Comparison of ENCODE assay signal across 22 mouse cellular contexts in the genomic region with DNA sequence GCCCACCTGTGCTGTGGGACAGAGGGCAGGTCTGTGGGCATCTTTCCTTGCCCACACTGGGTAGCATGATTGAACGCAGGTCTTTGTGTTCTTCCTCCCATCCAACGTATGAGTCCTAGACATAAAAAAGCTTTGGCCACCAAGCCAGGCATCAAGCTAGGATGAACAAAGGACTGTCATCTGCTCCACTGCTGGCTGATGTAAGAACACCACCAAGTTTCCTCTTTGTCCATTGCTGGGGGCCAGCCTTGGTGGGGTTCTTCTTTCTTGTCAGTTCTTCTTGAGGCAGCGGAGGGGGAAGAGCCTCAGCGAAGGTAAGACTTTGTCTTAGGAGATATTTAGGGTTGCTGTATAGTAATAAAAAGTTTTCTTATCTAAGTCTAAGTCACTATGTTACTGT. TPM values are rescaled to one million over a fixed set of nuclear protein-coding genes. Genes with fewer than 3 reads are reported as not detected.
DNase-seq lines count a peak whose midpoint lies in the region; ATAC-seq and TF ChIP-seq lines count a peak whose summit lies in the region.
"Had no signal": no experiment of that assay in that cellular context is flagged by ENCODE, and none has a peak within 500 bp of the region (broad histone marks: within the 10 kb centered on the region; RNA-seq: fewer than 3 reads in every experiment).

No protein-coding gene starts in this region.

- peak overlapping the region; percentile 24 for H3K4me2 ChIP-seq in myocyte (ENCODE audit: low read depth)

- H3K9me3 ChIP-seq in heart, embryonic 10.5 days: no peaks in the 10 kb centered on the region
- no peaks in the 10 kb centered on the region for H3K9me3 ChIP-seq in megakaryocyte, embryonic 14.5 days
- H3K9me3 ChIP-seq: G1E had no signal

- no peak overlapping the region for H3K27ac ChIP-seq in heart, embryonic 10.5 days

- no peaks in the 10 kb centered on the region for H3K4me1 ChIP-seq in heart, embryonic 10.5 days
- peaks cover 37% of the 10 kb centered on the region for H3K4me1 ChIP-seq in megakaryocyte, embryonic 14.5 days

- TF ChIP-seq POLR2A in myocyte (IDR thresholded peaks at IDR 0.05; ENCODE audit: insufficient read length, low read depth): no peak

- H3K27me3 ChIP-seq in heart, embryonic 10.5 days (ENCODE audit: insufficient read depth, poor library complexity, severe bottlenecking): peaks cover 20% of the 10 kb centered on the region; the same call in 1 of the 2 replicates
- H3K27me3 ChIP-seq in megakaryocyte, embryonic 14.5 days (replicated peaks): peaks cover 8% of the 10 kb centered on the region
- peaks cover 6% of the 10 kb centered on the region for H3K27me3 ChIP-seq in myocyte (ENCODE audit: control insufficient read depth, insufficient read depth, insufficient read length)
- H3K27me3 ChIP-seq: CH12.LX had no signal

- peak; percentile 76 for DNase-seq in heart, adult 11 months
- DNase-seq in heart, postnatal 14 days: no peak
- peak; percentile 33 for DNase-seq in heart, embryonic 10.5 days (ENCODE audit: low spot score)
- no peak for DNase-seq in heart, postnatal 25 days (ENCODE audit: low spot score)
- DNase-seq: adrenal gland, adult 2 months; adrenal gland, adult 8-10 months; adrenal gland, postnatal 10 days; adrenal gland, postnatal 14 days; adrenal gland, postnatal 25 days; adrenal gland, postnatal 36 days; B cell, adult 2 months; cerebellum, adult 11 months; cerebellum, adult 11-12 months had no signal

- no peak overlapping the region for H3ac ChIP-seq in myocyte (ENCODE audit: control insufficient read depth, insufficient read length)

- no peak overlapping the region for H3K4me3 ChIP-seq in heart, embryonic 10.5 days
- H3K4me3 ChIP-seq in megakaryocyte, embryonic 14.5 days (replicated peaks): peak overlapping the region; percentile 53
- peak overlapping the region; percentile 6 for H3K4me3 ChIP-seq in myocyte

- intact Hi-C loops in heart, postnatal 14 days (cut with DNase I): no loop called here
- intact Hi-C loops in heart, postnatal 25 days (cut with DNase I): no loop called here

- no peak for ATAC-seq in megakaryocyte, adult 5-6 weeks (ENCODE audit: poor library complexity, severe bottlenecking)
- no peak for ATAC-seq in granulocyte monocyte progenitor cell, adult 5-6 weeks (replicated peaks; ENCODE audit: poor library complexity, severe bottlenecking)
- ATAC-seq: activated CD4-positive, CD25-positive, alpha-beta regulatory T cell, adult 4 months; CD4-positive, CD25-positive, alpha-beta regulatory T cell, adult 4 months; Patski had no signal

- 77% methylated on average over 4 of the region's 4 CpGs for WGBS in heart, embryonic 10.5 days

- no peaks in the 10 kb centered on the region for H3K36me3 ChIP-seq in heart, embryonic 10.5 days
- H3K36me3 ChIP-seq in megakaryocyte, embryonic 14.5 days (replicated peaks; ENCODE audit: low read length): no peaks in the 10 kb centered on the region
- no peaks in the 10 kb centered on the region for H3K36me3 ChIP-seq in myocyte (ENCODE audit: control insufficient read depth, insufficient read depth)
- H3K36me3 ChIP-seq: G1E had no signal

- no peaks in the 10 kb centered on the region for H3K79me2 ChIP-seq in myocyte (ENCODE audit: control insufficient read depth, insufficient read depth)

TF ChIP-seq in myocyte, 11 proteins besides CTCF, POLR2A, EP300 and RAD21:
- TF ChIP-seq SRF (IDR thresholded peaks at IDR 0.05; ENCODE audit: control insufficient read depth, insufficient read length, low read depth): no peak
- no peak for TF ChIP-seq MAX (IDR thresholded peaks at IDR 0.05; ENCODE audit: low read depth)
- TF ChIP-seq CEBPB (IDR thresholded peaks at IDR 0.05; ENCODE audit: insufficient read depth, poor library complexity, severe bottlenecking): no peak
- TF ChIP-seq POLR2AphosphoS2 (IDR thresholded peaks at IDR 0.05; ENCODE audit: insufficient read length, low read depth): no peak

RNA-seq across cellular contexts. Expression of gene Capn7, which starts 5.5 kb away (rescaled TPM):
- 10 to 100 TPM; 31.3 to 31.5 TPM for total RNA-seq in heart, postnatal 14 days (2021)
- 37.1 and 40.8 TPM in 2 replicates for polyA plus RNA-seq in heart, embryonic 10.5 days (2016; fragmentation: Nextera tagmentation; extraction: Ambion mirVana)
- total RNA-seq in heart, postnatal 25 days (2021): 10 to 100 TPM; 31.0 to 32.0 TPM
- polyA plus RNA-seq in megakaryocyte, embryonic 14.5 days (2012; ENCODE audit: insufficient read depth, low replicate concordance): 0.60 and 1.9 TPM in 2 replicates
- 45.3 and 48.0 TPM in 2 replicates for total RNA-seq in megakaryocyte, adult 5-6 weeks (2015)
- total RNA-seq in megakaryocyte, adult 5-6 weeks (2017): 51.3 and 56.5 TPM in 2 replicates
- 9.3 TPM for polyA plus RNA-seq in myocyte (2012; fragmentation: generic; extraction: Trizol)
- 35.9 and 42.7 TPM in 2 replicates for total RNA-seq in granulocyte monocyte progenitor cell, adult 5-6 weeks (2014; fragmentation: Nextera tagmentation)
- total RNA-seq in granulocyte monocyte progenitor cell, adult 5-6 weeks (2017): 49.2 and 61.5 TPM in 2 replicates

RNA-seq across cellular contexts. Expression of gene Dnah1, which starts 7.3 kb away (rescaled TPM):
- total RNA-seq in heart, postnatal 14 days (2021): under 1 TPM; 0.07 to 0.14 TPM
- polyA plus RNA-seq in heart, embryonic 10.5 days (2016; fragmentation: Nextera tagmentation; extraction: Ambion mirVana): 1.6 and 2.8 TPM in 2 replicates
- total RNA-seq in heart, postnatal 25 days (2021): under 1 TPM; 0.03 to 0.11 TPM
- polyA plus RNA-seq in megakaryocyte, embryonic 14.5 days (2012; ENCODE audit: insufficient read depth, low replicate concordance): 0.06 TPM in 1 of 2 replicates, not detected in the other
- total RNA-seq in megakaryocyte, adult 5-6 weeks (2015): 0.05 TPM in 1 of 2 replicates, not detected in the other
- under 0.01 TPM in 1 of 2 replicates, not detected in the other for total RNA-seq in megakaryocyte, adult 5-6 weeks (2017)
- polyA plus RNA-seq in myocyte (2012; fragmentation: generic; extraction: Trizol): 0.02 TPM
- total RNA-seq in granulocyte monocyte progenitor cell, adult 5-6 weeks (2014; fragmentation: Nextera tagmentation): 0.02 and 0.32 TPM in 2 replicates
- total RNA-seq in granulocyte monocyte progenitor cell, adult 5-6 weeks (2017): 0.05 and 0.17 TPM in 2 replicates
- polyA plus RNA-seq: G1E had no signal

Comparison
In these comparisons a context has a peak if more than half of its experiments do, and no peak if none do; other contexts are left out.
1. DNase-seq: peak in heart, adult 11 months (single experiment) and heart, embryonic 10.5 days (single experiment); none in heart, postnatal 14 days (0 of 2) and heart, postnatal 25 days (single experiment).